26 mouse cellular contexts compared by ENCODE assay signal in the genomic region with DNA sequence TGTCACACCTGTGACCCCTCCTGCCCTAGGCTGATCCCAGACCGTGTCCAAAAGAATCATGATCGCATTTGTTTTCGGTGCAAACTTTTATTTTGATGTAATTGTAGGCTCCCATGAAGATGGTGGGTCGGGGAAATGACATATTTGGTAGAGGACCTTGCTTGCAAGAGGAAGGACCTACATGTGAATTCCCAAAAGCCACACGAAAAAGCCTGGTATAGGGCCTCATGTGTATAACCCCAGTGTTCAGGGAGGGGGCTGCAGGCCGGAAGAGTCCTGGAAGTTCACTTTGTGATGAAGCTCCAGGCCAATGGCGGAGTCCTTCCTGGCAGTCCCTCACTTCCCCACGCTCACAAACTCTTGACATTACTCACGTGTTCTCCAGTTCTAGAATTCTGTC. TPM values are rescaled to one million over a fixed set of nuclear protein-coding genes. Genes with fewer than 3 reads are reported as not detected.
DNase-seq lines count a peak whose midpoint lies in the region; ATAC-seq and TF ChIP-seq lines count a peak whose summit lies in the region.
"Had no signal": no experiment of that assay in that cellular context is flagged by ENCODE, and none has a peak within 500 bp of the region (broad histone marks: within the 10 kb centered on the region; RNA-seq: fewer than 3 reads in every experiment).

No protein-coding gene starts in this region.

- TF ChIP-seq CTCF in hindbrain, postnatal 0 days (IDR thresholded peaks at IDR 0.05; ENCODE audit: low read depth): no peak
- TF ChIP-seq CTCF in midbrain, postnatal 0 days (IDR thresholded peaks at IDR 0.05): no peak

- H3K4me3 ChIP-seq in forebrain, embryonic 11.5 days (ENCODE audit: low read depth, low read length): no peak overlapping the region
- no peak overlapping the region for H3K4me3 ChIP-seq in forebrain, embryonic 13.5 days
- H3K4me3 ChIP-seq in hindbrain, embryonic 10.5 days: no peak overlapping the region
- H3K4me3 ChIP-seq in hindbrain, embryonic 11.5 days (ENCODE audit: low read depth, low read length): no peak overlapping the region
- no peak overlapping the region for H3K4me3 ChIP-seq in hindbrain, postnatal 0 days (ENCODE audit: low read length)
- H3K4me3 ChIP-seq in hindbrain, embryonic 16.5 days (ENCODE audit: low read length): no peak overlapping the region
- no peak overlapping the region for H3K4me3 ChIP-seq in midbrain, embryonic 11.5 days (ENCODE audit: low read depth, low read length)
- H3K4me3 ChIP-seq in midbrain, postnatal 0 days (ENCODE audit: low read depth, low read length): no peak overlapping the region
- H3K4me3 ChIP-seq: embryonic facial prominence, embryonic 10.5 days; embryonic facial prominence, embryonic 12.5 days; forebrain, embryonic 12.5 days; forebrain, embryonic 15.5 days had no signal

- 0 out of 2 replicates have a peak, but pooled peaks cover 1% of the 10 kb centered on the region for H3K4me1 ChIP-seq in forebrain, embryonic 11.5 days (replicated peaks; ENCODE audit: control insufficient read depth, insufficient read depth, low read length)
- H3K4me1 ChIP-seq in forebrain, embryonic 13.5 days: peaks cover 20% of the 10 kb centered on the region; the same call in 1 of the 2 replicates
- peaks cover 17% of the 10 kb centered on the region for H3K4me1 ChIP-seq in hindbrain, embryonic 10.5 days (replicated peaks)
- no peaks in the 10 kb centered on the region for H3K4me1 ChIP-seq in hindbrain, embryonic 11.5 days (replicated peaks; ENCODE audit: control insufficient read depth, insufficient read depth, low read length)
- no peaks in the 10 kb centered on the region; the same call in none of the 2 replicates for H3K4me1 ChIP-seq in hindbrain, postnatal 0 days (ENCODE audit: insufficient read depth, low read length)
- H3K4me1 ChIP-seq in hindbrain, embryonic 16.5 days (ENCODE audit: control insufficient read depth, insufficient read depth, low read depth, low read length): peaks cover 2% of the 10 kb centered on the region; the same call in 1 of the 2 replicates
- H3K4me1 ChIP-seq in midbrain, embryonic 11.5 days (ENCODE audit: control insufficient read depth, insufficient read depth, low read length): no peaks in the 10 kb centered on the region
- H3K4me1 ChIP-seq in midbrain, postnatal 0 days (ENCODE audit: insufficient read depth, low read length): 0 out of 2 replicates have a peak, but pooled peaks cover 3% of the 10 kb centered on the region

- no peaks in the 10 kb centered on the region for H3K9me3 ChIP-seq in forebrain, embryonic 11.5 days (ENCODE audit: control insufficient read depth, low read length)
- H3K9me3 ChIP-seq in forebrain, embryonic 13.5 days (replicated peaks): no peaks in the 10 kb centered on the region
- no peaks in the 10 kb centered on the region for H3K9me3 ChIP-seq in hindbrain, embryonic 10.5 days
- no peaks in the 10 kb centered on the region for H3K9me3 ChIP-seq in hindbrain, embryonic 11.5 days (ENCODE audit: control insufficient read depth, low read length)
- H3K9me3 ChIP-seq in hindbrain, postnatal 0 days (ENCODE audit: low read length): no peaks in the 10 kb centered on the region
- no peaks in the 10 kb centered on the region for H3K9me3 ChIP-seq in hindbrain, embryonic 16.5 days (ENCODE audit: control insufficient read depth, low read length)
- H3K9me3 ChIP-seq in midbrain, embryonic 11.5 days (ENCODE audit: control insufficient read depth, low read length): no peaks in the 10 kb centered on the region
- H3K9me3 ChIP-seq in midbrain, postnatal 0 days (ENCODE audit: low read length): no peaks in the 10 kb centered on the region
- H3K9me3 ChIP-seq: embryonic facial prominence, embryonic 10.5 days; embryonic facial prominence, embryonic 12.5 days; forebrain, embryonic 12.5 days; forebrain, embryonic 15.5 days had no signal

- H3K27ac ChIP-seq in forebrain, embryonic 11.5 days (ENCODE audit: low read depth, low read length): no peak overlapping the region
- no peak overlapping the region for H3K27ac ChIP-seq in forebrain, embryonic 13.5 days
- peak overlapping the region; percentile 59; the same call in 1 of the 2 replicates for H3K27ac ChIP-seq in hindbrain, embryonic 10.5 days
- H3K27ac ChIP-seq in hindbrain, embryonic 11.5 days (ENCODE audit: low read depth, low read length): no peak overlapping the region
- 0 out of 2 replicates have a peak overlapping the region, but pooled peaks have one; percentile 11 for H3K27ac ChIP-seq in hindbrain, postnatal 0 days
- H3K27ac ChIP-seq in hindbrain, embryonic 16.5 days (ENCODE audit: low read depth, low read length): no peak overlapping the region
- H3K27ac ChIP-seq in midbrain, embryonic 11.5 days (ENCODE audit: low read depth, low read length): no peak overlapping the region
- no peak overlapping the region for H3K27ac ChIP-seq in midbrain, postnatal 0 days (ENCODE audit: low read depth, low read length)
- H3K27ac ChIP-seq: embryonic facial prominence, embryonic 10.5 days; embryonic facial prominence, embryonic 12.5 days; forebrain, embryonic 12.5 days; forebrain, embryonic 15.5 days had no signal

- no peaks in the 10 kb centered on the region for H3K36me3 ChIP-seq in forebrain, embryonic 11.5 days (ENCODE audit: control insufficient read depth, insufficient read depth, low read length)
- 0 out of 2 replicates have a peak, but pooled peaks cover 5% of the 10 kb centered on the region for H3K36me3 ChIP-seq in forebrain, embryonic 13.5 days (ENCODE audit: poor library complexity, severe bottlenecking)
- no peaks in the 10 kb centered on the region for H3K36me3 ChIP-seq in hindbrain, embryonic 10.5 days
- H3K36me3 ChIP-seq in hindbrain, embryonic 11.5 days (ENCODE audit: control insufficient read depth, insufficient read depth, low read length): no peaks in the 10 kb centered on the region
- no peaks in the 10 kb centered on the region for H3K36me3 ChIP-seq in hindbrain, postnatal 0 days (ENCODE audit: insufficient read depth, low read length)
- H3K36me3 ChIP-seq in hindbrain, embryonic 16.5 days (ENCODE audit: control insufficient read depth, insufficient read depth, low read length): no peaks in the 10 kb centered on the region
- H3K36me3 ChIP-seq in midbrain, embryonic 11.5 days (ENCODE audit: control insufficient read depth, insufficient read depth, low read length): no peaks in the 10 kb centered on the region
- no peaks in the 10 kb centered on the region for H3K36me3 ChIP-seq in midbrain, postnatal 0 days (ENCODE audit: insufficient read depth, low read length)
- H3K36me3 ChIP-seq: embryonic facial prominence, embryonic 10.5 days; embryonic facial prominence, embryonic 12.5 days; forebrain, embryonic 12.5 days; forebrain, embryonic 15.5 days; G1E had no signal

- H3K4me2 ChIP-seq in forebrain, embryonic 11.5 days (ENCODE audit: low read depth, low read length, severe bottlenecking): no peak overlapping the region
- no peak overlapping the region for H3K4me2 ChIP-seq in forebrain, embryonic 13.5 days
- H3K4me2 ChIP-seq in hindbrain, embryonic 11.5 days (replicated peaks; ENCODE audit: low read depth, low read length): no peak overlapping the region
- H3K4me2 ChIP-seq in hindbrain, postnatal 0 days (ENCODE audit: low read depth, low read length): no peak overlapping the region
- H3K4me2 ChIP-seq in hindbrain, embryonic 16.5 days (ENCODE audit: low read length): no peak overlapping the region
- no peak overlapping the region for H3K4me2 ChIP-seq in midbrain, embryonic 11.5 days
- H3K4me2 ChIP-seq in midbrain, postnatal 0 days (ENCODE audit: low read depth, low read length, poor library complexity, severe bottlenecking): no peak overlapping the region
- H3K4me2 ChIP-seq: embryonic facial prominence, embryonic 12.5 days; forebrain, embryonic 12.5 days; forebrain, embryonic 15.5 days had no signal

- H3K9ac ChIP-seq in forebrain, embryonic 11.5 days (ENCODE audit: low read length): no peak overlapping the region
- H3K9ac ChIP-seq in forebrain, embryonic 13.5 days: no peak overlapping the region
- no peak overlapping the region for H3K9ac ChIP-seq in hindbrain, embryonic 11.5 days (ENCODE audit: low read depth, low read length)
- H3K9ac ChIP-seq in hindbrain, postnatal 0 days (replicated peaks; ENCODE audit: low read length): no peak overlapping the region
- H3K9ac ChIP-seq in hindbrain, embryonic 16.5 days (ENCODE audit: low read depth, low read length): no peak overlapping the region
- no peak overlapping the region for H3K9ac ChIP-seq in midbrain, embryonic 11.5 days (ENCODE audit: low read length)
- no peak overlapping the region for H3K9ac ChIP-seq in midbrain, postnatal 0 days (replicated peaks; ENCODE audit: low read length, poor library complexity, severe bottlenecking)
- H3K9ac ChIP-seq: embryonic facial prominence, embryonic 12.5 days; forebrain, embryonic 12.5 days; forebrain, embryonic 15.5 days had no signal

- H3K27me3 ChIP-seq in forebrain, embryonic 11.5 days (ENCODE audit: control insufficient read depth, insufficient read depth, low read length): no peaks in the 10 kb centered on the region
- H3K27me3 ChIP-seq in forebrain, embryonic 13.5 days: no peaks in the 10 kb centered on the region
- H3K27me3 ChIP-seq in hindbrain, embryonic 10.5 days (ENCODE audit: insufficient read depth, poor library complexity, severe bottlenecking): no peaks in the 10 kb centered on the region
- H3K27me3 ChIP-seq in hindbrain, embryonic 11.5 days (ENCODE audit: control insufficient read depth, insufficient read depth, low read length): no peaks in the 10 kb centered on the region
- H3K27me3 ChIP-seq in hindbrain, postnatal 0 days (ENCODE audit: insufficient read depth, low read length): no peaks in the 10 kb centered on the region
- no peaks in the 10 kb centered on the region for H3K27me3 ChIP-seq in hindbrain, embryonic 16.5 days (replicated peaks; ENCODE audit: control insufficient read depth, insufficient read depth, low read length)
- no peaks in the 10 kb centered on the region for H3K27me3 ChIP-seq in midbrain, embryonic 11.5 days (ENCODE audit: control insufficient read depth, insufficient read depth, low read length)
- no peaks in the 10 kb centered on the region for H3K27me3 ChIP-seq in midbrain, postnatal 0 days (ENCODE audit: insufficient read depth, low read length)
- H3K27me3 ChIP-seq: CH12.LX; embryonic facial prominence, embryonic 12.5 days; forebrain, embryonic 12.5 days; forebrain, embryonic 15.5 days; Patski had no signal

- ATAC-seq in forebrain, embryonic 11.5 days (replicated peaks; ENCODE audit: low FRiP score): no peak
- ATAC-seq in forebrain, embryonic 13.5 days: no peak
- ATAC-seq in hindbrain, embryonic 11.5 days (ENCODE audit: low FRiP score): no peak
- ATAC-seq in hindbrain, postnatal 0 days: no peak
- ATAC-seq in hindbrain, embryonic 16.5 days: no peak
- ATAC-seq in midbrain, embryonic 11.5 days (ENCODE audit: low FRiP score): no peak
- no peak for ATAC-seq in midbrain, postnatal 0 days (ENCODE audit: low FRiP score)
- ATAC-seq: activated CD4-positive, CD25-positive, alpha-beta regulatory T cell, adult 4 months; CD4-positive, CD25-positive, alpha-beta regulatory T cell, adult 4 months; forebrain, embryonic 15.5 days; Patski had no signal

- DNase-seq in forebrain, embryonic 11.5 days (ENCODE audit: low spot score): peak; percentile 40
- no peak for DNase-seq in hindbrain, embryonic 10.5 days (ENCODE audit: low spot score)
- no peak for DNase-seq in hindbrain, embryonic 11.5 days (ENCODE audit: low spot score)
- DNase-seq in hindbrain, postnatal 0 days (ENCODE audit: low spot score): no peak
- peak; percentile 57 for DNase-seq in midbrain, embryonic 11.5 days (ENCODE audit: low spot score, missing footprints)
- no peak for DNase-seq in midbrain, postnatal 0 days (ENCODE audit: low spot score)
- DNase-seq: adrenal gland, adult 8-10 months; adrenal gland, postnatal 14 days; adrenal gland, postnatal 36 days; B cell, adult 2 months; cerebellum, adult 11-12 months; cerebellum, adult 2 months; cerebellum, adult 9-10 months; cerebellum, postnatal 10 days; cerebellum, postnatal 25 days had no signal

- WGBS in forebrain, embryonic 11.5 days: 90% methylated on average over 9 of the region's 9 CpGs
- WGBS in forebrain, embryonic 13.5 days: 94% methylated on average over 9 of the region's 9 CpGs
- 91% methylated on average over 9 of the region's 9 CpGs for WGBS in hindbrain, embryonic 10.5 days
- 91% methylated on average over 9 of the region's 9 CpGs for WGBS in hindbrain, embryonic 11.5 days
- WGBS in hindbrain, postnatal 0 days: 94% methylated on average over 9 of the region's 9 CpGs
- WGBS in hindbrain, embryonic 16.5 days: 96% methylated on average over 9 of the region's 9 CpGs
- WGBS in midbrain, embryonic 11.5 days: 95% methylated on average over 9 of the region's 9 CpGs
- WGBS in midbrain, postnatal 0 days: 95% methylated on average over 9 of the region's 9 CpGs

RNA-seq across cellular contexts. Expression of a gene that starts 7.3 kb away (rescaled TPM):
- 6.2 and 8.1 TPM in 2 replicates for polyA plus RNA-seq in forebrain, embryonic 11.5 days (2014; fragmentation: Nextera tagmentation; extraction: Ambion mirVana)
- 30.4 and 30.5 TPM in 2 replicates for polyA plus RNA-seq in forebrain, embryonic 13.5 days (2015; fragmentation: Nextera tagmentation; extraction: Ambion mirVana)
- 8.5 and 12.7 TPM in 2 replicates for polyA plus RNA-seq in hindbrain, embryonic 10.5 days (2016; fragmentation: Nextera tagmentation; extraction: Ambion mirVana)
- polyA plus RNA-seq in hindbrain, embryonic 11.5 days (2014; fragmentation: Nextera tagmentation; extraction: Ambion mirVana): 18.0 and 19.4 TPM in 2 replicates
- 29.7 and 34.9 TPM in 2 replicates for total RNA-seq in hindbrain, postnatal 0 days (2014; rRNA removed)
- polyA plus RNA-seq in hindbrain, postnatal 0 days (2015; fragmentation: Nextera tagmentation; extraction: Ambion mirVana): 32.6 and 38.0 TPM in 2 replicates
- polyA plus RNA-seq in hindbrain, embryonic 16.5 days (2015; fragmentation: Nextera tagmentation; extraction: Ambion mirVana): 62.3 and 64.5 TPM in 2 replicates
- polyA plus RNA-seq in midbrain, embryonic 11.5 days (2014; fragmentation: Nextera tagmentation; extraction: Ambion mirVana): 19.5 and 21.2 TPM in 2 replicates
- 27.0 and 29.3 TPM in 2 replicates for total RNA-seq in midbrain, postnatal 0 days (2014; rRNA removed)
- 35.2 and 36.9 TPM in 2 replicates for polyA plus RNA-seq in midbrain, postnatal 0 days (2015; fragmentation: Nextera tagmentation; extraction: Ambion mirVana)
- total RNA-seq: CH12.LX had no signal
- polyA plus RNA-seq: activated CD4-positive, CD25-positive, alpha-beta regulatory T cell, adult 4 months; CD4-positive, CD25-positive, alpha-beta regulatory T cell, adult 4 months; G1E; Patski had no signal

Comparison
In these comparisons a context has a peak if more than half of its experiments do, and no peak if none do; other contexts are left out.
1. DNase-seq: peak in forebrain, embryonic 11.5 days (single experiment) and midbrain, embryonic 11.5 days (single experiment); none in hindbrain, embryonic 10.5 days (single experiment), hindbrain, embryonic 11.5 days (single experiment), hindbrain, postnatal 0 days (single experiment) and midbrain, postnatal 0 days (single experiment).
2. H3K27ac ChIP-seq: peak in hindbrain, embryonic 10.5 days (single experiment) and hindbrain, postnatal 0 days (single experiment); none in forebrain, embryonic 11.5 days (single experiment), forebrain, embryonic 13.5 days (single experiment), hindbrain, embryonic 11.5 days (single experiment), hindbrain, embryonic 16.5 days (single experiment), midbrain, embryonic 11.5 days (single experiment) and midbrain, postnatal 0 days (single experiment).